Mouse (Mus musculus): ENCODE measurements around the gene Kcnj11. TPM values are rescaled to one million over a fixed set of nuclear protein-coding genes. Genes with fewer than 3 reads are reported as not detected.
A peak's percentile ranks its signal among the peaks of the same experiment; 100 is the strongest.

The Kcnj11 gene
- total and polyA plus RNA-seq, 3 experiments, result 111 to 182 (median 123) TPM

GRCm38 (mm10) chr7:46058882-46059281 is 41.7 kb downstream of the Kcnj11 start:
- H3K36me3 ChIP-seq (ENCODE audit: control insufficient read depth, insufficient read depth, low read length), result no peaks in the 10 kb centered on the region
- no peak for TF ChIP-seq EP300 (IDR thresholded peaks at IDR 0.05; ENCODE audit: insufficient read depth, low read depth, low read length)
- TF ChIP-seq CTCF (IDR thresholded peaks at IDR 0.05), result no peak
- no peak for TF ChIP-seq POLR2A (IDR thresholded peaks at IDR 0.05; ENCODE audit: insufficient read depth, low read depth, low read length)
- intact Hi-C loops (cut with DNase I), result no loop called here
- no peaks in the 10 kb centered on the region for H3K27me3 ChIP-seq (ENCODE audit: control insufficient read depth, insufficient read depth, low read length)
- H3K79me2 ChIP-seq (replicated peaks; ENCODE audit: control insufficient read depth, insufficient read depth, low read length), result no peaks in the 10 kb centered on the region
- H3K4me3 ChIP-seq, result no peak overlapping the region
- H3K4me1 ChIP-seq (ENCODE audit: control insufficient read depth, insufficient read depth, low read length), result no peaks in the 10 kb centered on the region
- no peak overlapping the region for H3K27ac ChIP-seq
- 91% methylated on average over 11 of the region's 11 CpGs for WGBS
- DNase-seq, result peak in 1 of 2 experiments; percentile 20
- H3K9ac ChIP-seq (ENCODE audit: low read depth, low read length), result no peak overlapping the region

- no peak for DNase-seq
- Histone ChIP-seq H3K4me1 (ENCODE audit: control insufficient read depth, insufficient read depth, low read length) (no peaks in the 10 kb centered on the region), H3K36me3 (ENCODE audit: control insufficient read depth, insufficient read depth, low read length) (no peaks in the 10 kb centered on the region), H3K4me3 (no peak overlapping the region), H3K27ac (no peak overlapping the region), H3K79me2 (replicated peaks; ENCODE audit: control insufficient read depth, insufficient read depth, low read length) (no peaks in the 10 kb centered on the region), H3K27me3 (ENCODE audit: control insufficient read depth, insufficient read depth, low read length) (no peaks in the 10 kb centered on the region), H3K9ac (ENCODE audit: low read depth, low read length) (no peak overlapping the region)
- 85% methylated on average over 3 of the region's 3 CpGs for WGBS
- TF ChIP-seq CTCF (IDR thresholded peaks at IDR 0.05) (no peak), POLR2A (IDR thresholded peaks at IDR 0.05; ENCODE audit: insufficient read depth, low read depth, low read length) (no peak), EP300 (IDR thresholded peaks at IDR 0.05; ENCODE audit: insufficient read depth, low read depth, low read length) (no peak)
- intact Hi-C loops (cut with DNase I), result no loop called here
Measured at GRCm38 (mm10) chr7:46053566-46053965, 47.0 kb downstream of the Kcnj11 start.

GRCm38 (mm10) chr7:46052161-46052821 is 48.3 kb downstream of the Kcnj11 start:
- Histone ChIP-seq H3K79me2 (replicated peaks; ENCODE audit: control insufficient read depth, insufficient read depth, low read length) (no peaks in the 10 kb centered on the region), H3K27me3 (ENCODE audit: control insufficient read depth, insufficient read depth, low read length) (no peaks in the 10 kb centered on the region), H3K4me1 (ENCODE audit: control insufficient read depth, insufficient read depth, low read length) (no peaks in the 10 kb centered on the region), H3K9ac (ENCODE audit: low read depth, low read length) (no peak overlapping the region), H3K36me3 (ENCODE audit: control insufficient read depth, insufficient read depth, low read length) (no peaks in the 10 kb centered on the region), H3K27ac (no peak overlapping the region), H3K4me3 (no peak overlapping the region)
- WGBS, result 87% methylated on average over 4 of the region's 4 CpGs
- no peak for DNase-seq
- TF ChIP-seq POLR2A (IDR thresholded peaks at IDR 0.05; ENCODE audit: insufficient read depth, low read depth, low read length), result no peak
- no peak for TF ChIP-seq EP300 (IDR thresholded peaks at IDR 0.05; ENCODE audit: insufficient read depth, low read depth, low read length)
- peak; percentile 51 for TF ChIP-seq CTCF (IDR thresholded peaks at IDR 0.05)
- intact Hi-C loops (cut with DNase I), result no loop called here

DNA sequence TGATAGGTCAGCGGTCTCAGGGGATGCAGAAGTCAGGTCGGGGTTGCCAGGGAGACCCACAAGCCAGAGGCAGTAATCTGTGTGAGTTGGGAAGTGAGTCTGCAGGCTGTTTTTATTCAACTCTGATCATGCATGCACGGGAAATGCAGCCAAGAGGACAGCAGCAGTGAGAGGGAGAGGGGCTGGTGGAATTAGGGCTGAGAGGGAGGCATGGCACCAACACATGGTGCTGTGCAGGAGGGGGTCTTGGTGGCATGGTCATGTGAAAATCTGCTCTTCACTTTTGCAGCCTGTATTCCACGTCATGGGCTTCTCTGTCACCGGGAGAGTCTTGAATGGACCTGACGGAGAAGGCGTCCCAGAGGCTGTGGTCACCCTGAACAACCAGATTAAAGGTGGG is 50.6 kb downstream of the Kcnj11 start:
- Histone ChIP-seq H3K27ac (no peak overlapping the region), H3K36me3 (ENCODE audit: control insufficient read depth, insufficient read depth, low read length) (no peaks in the 10 kb centered on the region), H3K4me3 (no peak overlapping the region), H3K27me3 (ENCODE audit: control insufficient read depth, insufficient read depth, low read length) (no peaks in the 10 kb centered on the region), H3K4me1 (ENCODE audit: control insufficient read depth, insufficient read depth, low read length) (no peaks in the 10 kb centered on the region), H3K9ac (ENCODE audit: low read depth, low read length) (no peak overlapping the region), H3K79me2 (replicated peaks; ENCODE audit: control insufficient read depth, insufficient read depth, low read length) (no peaks in the 10 kb centered on the region)
- 88% methylated on average over 7 of the region's 7 CpGs for WGBS
- no peak for DNase-seq
- no peak for TF ChIP-seq CTCF (IDR thresholded peaks at IDR 0.05)
- TF ChIP-seq EP300 (IDR thresholded peaks at IDR 0.05; ENCODE audit: insufficient read depth, low read depth, low read length), result no peak
- TF ChIP-seq POLR2A (IDR thresholded peaks at IDR 0.05; ENCODE audit: insufficient read depth, low read depth, low read length), result no peak
- intact Hi-C loops (cut with DNase I), result no loop called here

- Histone ChIP-seq H3K27ac (no peak overlapping the region), H3K9ac (ENCODE audit: low read depth, low read length) (no peak overlapping the region), H3K79me2 (replicated peaks; ENCODE audit: control insufficient read depth, insufficient read depth, low read length) (no peaks in the 10 kb centered on the region), H3K4me3 (no peak overlapping the region), H3K36me3 (ENCODE audit: control insufficient read depth, insufficient read depth, low read length) (no peaks in the 10 kb centered on the region), H3K27me3 (ENCODE audit: control insufficient read depth, insufficient read depth, low read length) (no peaks in the 10 kb centered on the region), H3K4me1 (ENCODE audit: control insufficient read depth, insufficient read depth, low read length) (no peaks in the 10 kb centered on the region)
- TF ChIP-seq EP300 (IDR thresholded peaks at IDR 0.05; ENCODE audit: insufficient read depth, low read depth, low read length) (no peak), CTCF (IDR thresholded peaks at IDR 0.05) (no peak), POLR2A (IDR thresholded peaks at IDR 0.05; ENCODE audit: insufficient read depth, low read depth, low read length) (no peak)
- DNase-seq, result no peak
- intact Hi-C loops (cut with DNase I), result no loop called here
- 90% methylated on average over 13 of the region's 13 CpGs for WGBS
Measured at GRCm38 (mm10) chr7:46047873-46048562, 52.5 kb downstream of the Kcnj11 start.

DNA sequence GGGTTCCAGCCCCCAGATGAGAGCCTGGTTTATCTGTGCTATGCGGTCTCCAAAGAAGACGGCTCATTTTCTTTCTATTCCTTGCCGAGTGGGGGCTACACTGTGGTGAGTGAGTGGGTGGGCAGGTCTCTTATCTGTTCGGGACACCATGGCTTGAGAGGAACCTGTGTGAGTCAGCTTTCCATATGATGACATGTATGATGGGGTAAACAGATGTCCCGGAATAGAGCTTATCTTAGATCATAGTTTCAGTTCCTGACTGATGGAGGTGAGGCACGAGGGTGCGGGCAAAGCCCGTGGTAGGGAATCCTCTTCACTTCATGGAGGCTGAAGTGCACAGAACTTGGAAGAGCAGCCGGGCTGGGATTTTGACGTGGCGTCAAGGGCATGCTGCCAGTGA is 54.7 kb downstream of the Kcnj11 start:
- no peaks in the 10 kb centered on the region for H3K79me2 ChIP-seq (replicated peaks; ENCODE audit: control insufficient read depth, insufficient read depth, low read length)
- H3K4me3 ChIP-seq, result no peak overlapping the region
- DNase-seq, result no peak
- H3K27me3 ChIP-seq (ENCODE audit: control insufficient read depth, insufficient read depth, low read length), result no peaks in the 10 kb centered on the region
- WGBS, result 58% methylated on average over 11 of the region's 11 CpGs
- intact Hi-C loops (cut with DNase I), result no loop called here
- no peak overlapping the region for H3K9ac ChIP-seq (ENCODE audit: low read depth, low read length)
- H3K27ac ChIP-seq, result no peak overlapping the region
- TF ChIP-seq EP300 (IDR thresholded peaks at IDR 0.05; ENCODE audit: insufficient read depth, low read depth, low read length) (no peak), CTCF (IDR thresholded peaks at IDR 0.05) (no peak), POLR2A (IDR thresholded peaks at IDR 0.05; ENCODE audit: insufficient read depth, low read depth, low read length) (no peak)
- no peaks in the 10 kb centered on the region for H3K4me1 ChIP-seq (ENCODE audit: control insufficient read depth, insufficient read depth, low read length)
- H3K36me3 ChIP-seq (ENCODE audit: control insufficient read depth, insufficient read depth, low read length), result no peaks in the 10 kb centered on the region
